Mouse (Mus musculus): ENCODE results near the gene Gadd45a.
"Not testable (repeated sequence)": the region's sequence is repeated elsewhere in the genome, so short reads cannot be mapped to it uniquely, and the experiment has no call there.

The Gadd45a gene

DNA sequence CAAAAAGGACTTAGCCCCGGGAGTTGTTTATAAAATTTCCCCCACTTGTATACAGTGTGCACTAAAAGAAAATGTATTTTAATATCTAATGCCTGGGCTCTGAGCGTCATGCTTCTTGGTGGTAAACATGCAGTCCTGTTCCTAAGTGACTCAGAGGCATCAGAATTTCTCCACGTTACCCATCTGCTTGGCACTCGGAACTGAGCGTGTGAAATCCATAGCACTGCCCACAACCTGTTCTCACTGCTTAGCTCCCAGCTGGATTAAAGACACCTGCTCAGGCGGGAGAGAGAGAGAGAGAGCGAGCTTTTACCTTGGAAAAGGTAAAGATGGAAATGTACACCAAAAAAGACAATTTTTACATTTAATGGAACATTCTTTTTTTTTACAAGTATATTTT, 18.3 kb downstream of the Gadd45a start:
- DNase-seq (ENCODE audit: low read depth, low spot score): not testable (repeated sequence)

DNA sequence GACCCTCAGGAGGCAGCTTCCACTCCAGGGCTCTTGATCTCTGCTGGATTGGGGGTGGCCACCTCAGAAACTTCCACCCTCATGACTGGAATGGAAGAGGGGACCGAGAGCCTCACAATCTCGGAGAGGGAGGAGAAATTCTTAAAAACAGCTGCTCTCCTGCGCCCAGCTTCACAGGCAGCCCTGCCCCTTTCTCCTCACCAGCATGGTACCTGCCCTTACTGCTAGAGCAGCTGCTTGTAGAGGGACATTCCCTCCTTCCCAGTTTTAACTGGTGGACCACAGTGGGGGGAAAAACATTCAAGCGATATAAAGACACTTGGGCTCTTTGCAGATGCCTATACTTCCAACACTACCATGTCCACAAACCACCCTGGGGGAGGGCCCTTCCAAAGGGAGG, 18.9 kb downstream of the Gadd45a start:
- DNase-seq (ENCODE audit: low read depth, low spot score): no peak

DNA sequence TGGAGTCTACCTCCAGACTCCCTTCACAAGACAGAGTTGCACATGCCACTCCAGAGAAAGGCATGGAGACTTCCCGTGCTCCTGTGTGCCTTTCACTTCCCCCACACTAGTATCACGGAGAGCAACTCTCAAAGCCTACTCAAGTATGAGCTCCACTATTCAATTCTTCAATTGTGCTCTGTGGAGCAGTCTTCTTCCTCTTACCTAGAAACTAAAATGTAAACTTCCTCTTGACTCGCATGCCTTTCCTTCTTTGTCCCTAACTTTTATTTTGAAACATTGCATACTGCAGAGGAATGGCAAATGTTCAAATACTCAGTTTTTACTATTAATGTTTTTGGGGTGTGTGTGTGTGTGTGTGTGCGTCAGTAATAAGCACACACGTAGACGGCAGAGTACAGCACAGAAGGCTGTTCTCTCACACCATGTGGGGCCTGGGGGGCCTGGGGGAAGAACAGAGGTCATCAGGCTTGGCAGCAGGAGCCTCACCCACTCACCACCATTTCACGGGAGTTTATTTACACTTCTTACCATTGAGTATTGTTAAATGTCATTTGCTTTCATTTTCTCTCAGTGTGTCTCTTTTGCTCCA, 20.6 kb downstream of the Gadd45a start:
- no peak for DNase-seq (ENCODE audit: low read depth, low spot score)

DNA sequence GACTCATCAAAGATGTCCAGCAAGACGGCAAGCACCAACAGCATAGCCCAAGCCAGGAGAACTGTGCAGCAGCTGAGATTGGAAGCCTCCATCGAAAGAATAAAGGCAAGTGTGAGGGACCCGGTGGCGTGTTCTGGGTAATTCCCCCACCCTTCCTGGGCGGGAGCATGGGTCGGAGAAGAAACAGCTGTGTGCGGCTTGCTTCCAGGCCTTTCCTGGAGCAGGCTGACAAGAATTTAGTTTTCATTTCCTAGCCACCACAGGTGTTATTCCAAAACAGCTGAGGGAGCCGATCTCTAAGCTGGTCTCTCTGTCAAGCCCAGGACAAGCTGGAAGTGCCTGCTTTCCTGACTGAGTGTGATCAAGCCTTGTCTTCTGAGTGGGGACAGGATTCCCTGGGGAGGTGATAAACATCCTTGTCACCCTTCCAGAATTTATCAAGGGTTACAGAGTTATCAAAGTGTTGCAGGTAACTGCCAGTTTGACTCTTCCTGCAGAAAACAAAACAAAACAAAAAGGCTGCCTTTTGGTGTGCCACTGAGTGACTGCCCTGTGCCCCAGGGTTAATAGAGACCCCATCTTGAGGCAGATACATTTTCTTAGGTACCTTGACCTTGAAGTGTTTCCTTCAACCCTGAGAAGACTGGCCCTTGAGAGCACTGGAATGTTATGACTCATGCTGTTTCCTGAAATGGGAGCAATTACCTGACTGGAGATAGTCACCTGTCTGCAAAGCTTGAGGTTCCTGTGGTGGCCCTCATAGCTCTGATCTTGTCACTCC, 21.3 kb downstream of the Gadd45a start:
- no peak for DNase-seq (ENCODE audit: low read depth, low spot score)

DNA sequence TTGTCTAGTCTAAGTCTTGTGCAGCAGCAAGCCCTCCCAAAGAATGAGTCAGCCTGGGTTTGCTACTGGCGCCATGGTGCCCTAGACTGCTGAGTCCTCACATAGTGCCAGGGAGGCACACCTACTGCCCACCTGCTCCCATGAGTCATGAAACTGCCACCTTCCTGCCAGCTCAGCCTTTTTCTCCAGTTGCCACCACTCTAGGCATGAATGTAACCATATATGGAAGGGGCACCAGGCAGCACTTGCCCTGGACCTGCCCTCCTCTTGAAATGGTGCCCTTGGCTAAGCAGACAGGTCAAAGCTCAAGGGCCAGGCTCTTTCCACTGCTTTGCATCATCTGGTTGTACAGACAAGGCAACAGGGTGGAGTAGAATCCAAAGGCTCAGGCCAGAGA, 22.6 kb downstream of the Gadd45a start:
- DNase-seq (ENCODE audit: low read depth, low spot score): peak; percentile 39

DNA sequence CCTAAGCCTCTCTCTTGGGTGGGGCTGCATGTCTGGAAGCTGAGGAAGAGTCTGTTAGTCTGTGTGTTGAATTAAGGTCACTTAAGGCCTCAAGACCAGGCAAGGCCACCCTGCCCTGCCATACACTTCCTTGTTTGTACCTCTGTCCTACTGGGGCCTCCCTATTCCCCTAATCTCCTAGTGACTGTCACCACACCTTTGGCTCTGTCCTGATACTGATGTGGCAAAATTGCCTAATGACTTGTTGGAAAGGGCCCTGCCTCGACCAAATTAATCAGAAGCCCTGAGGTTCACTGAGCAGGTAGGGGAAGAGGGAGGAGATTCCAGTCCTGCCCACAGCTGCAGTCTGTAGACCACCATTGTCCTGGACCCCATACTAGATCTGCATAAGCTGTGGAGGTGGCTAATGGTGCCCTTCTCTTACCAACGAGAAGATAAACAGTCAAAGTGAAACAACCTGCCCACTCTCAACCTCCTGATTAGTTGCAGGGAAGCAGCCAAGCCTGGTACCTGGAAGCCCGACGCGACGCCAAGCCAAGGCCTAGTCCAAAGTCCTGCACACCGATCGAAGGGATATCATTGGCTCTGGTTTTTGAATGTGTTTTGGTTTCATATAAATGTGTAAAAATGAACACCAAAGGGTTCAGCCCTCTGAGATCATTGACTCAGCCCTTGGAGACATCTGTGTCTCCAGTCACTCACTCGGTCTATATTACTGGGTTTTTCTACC, 23.1 kb downstream of the Gadd45a start:
- DNase-seq (ENCODE audit: low read depth, low spot score): no peak

DNA sequence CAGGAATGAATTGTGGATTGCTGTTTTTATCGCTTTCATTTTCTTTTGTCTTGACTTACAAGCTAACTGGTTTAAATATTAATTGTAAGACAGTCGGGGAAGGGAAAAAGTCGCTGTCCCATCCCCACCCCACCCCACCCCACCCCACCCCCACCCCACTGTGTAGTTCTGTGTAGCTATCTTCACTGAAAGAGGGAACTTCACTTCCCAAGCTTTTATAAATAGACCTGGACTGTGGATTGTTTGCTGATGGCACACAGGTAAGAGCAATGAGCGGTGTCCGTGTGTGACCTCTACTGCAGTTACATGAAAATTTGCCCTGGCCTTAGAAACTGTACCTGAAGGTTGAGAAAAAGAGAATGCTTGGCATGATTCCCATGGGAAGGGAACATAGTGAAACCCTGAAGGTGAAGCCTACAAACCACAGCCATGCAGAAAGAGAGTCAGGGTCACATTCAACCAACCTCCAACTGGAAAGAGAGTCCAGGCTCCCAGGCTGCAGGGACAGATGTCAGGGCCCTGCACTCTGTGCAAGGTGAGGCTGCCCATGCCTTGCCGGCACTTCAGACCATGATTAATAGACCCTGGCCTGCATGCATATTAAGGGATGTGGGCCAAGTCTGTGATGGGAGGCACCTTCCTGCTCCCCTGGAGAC, 23.8 kb downstream of the Gadd45a start:
- DNase-seq (ENCODE audit: low read depth, low spot score): no peak

DNA sequence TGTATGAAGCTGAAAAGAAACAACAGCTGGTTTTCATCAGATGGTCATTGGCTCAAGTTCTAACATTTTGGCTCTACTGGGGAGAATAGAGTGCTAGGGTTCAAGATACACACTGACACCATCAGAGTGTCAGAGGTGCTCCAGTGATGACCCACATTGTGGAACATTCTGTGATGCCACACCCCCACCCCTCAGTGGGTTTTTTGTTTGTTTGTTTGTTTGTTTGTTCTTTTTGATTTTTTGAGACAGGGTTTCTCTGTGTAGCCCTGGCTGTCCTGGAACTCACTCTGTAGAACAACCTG, 26.1 kb downstream of the Gadd45a start:
- no peak for DNase-seq (ENCODE audit: low read depth, low spot score)

DNA sequence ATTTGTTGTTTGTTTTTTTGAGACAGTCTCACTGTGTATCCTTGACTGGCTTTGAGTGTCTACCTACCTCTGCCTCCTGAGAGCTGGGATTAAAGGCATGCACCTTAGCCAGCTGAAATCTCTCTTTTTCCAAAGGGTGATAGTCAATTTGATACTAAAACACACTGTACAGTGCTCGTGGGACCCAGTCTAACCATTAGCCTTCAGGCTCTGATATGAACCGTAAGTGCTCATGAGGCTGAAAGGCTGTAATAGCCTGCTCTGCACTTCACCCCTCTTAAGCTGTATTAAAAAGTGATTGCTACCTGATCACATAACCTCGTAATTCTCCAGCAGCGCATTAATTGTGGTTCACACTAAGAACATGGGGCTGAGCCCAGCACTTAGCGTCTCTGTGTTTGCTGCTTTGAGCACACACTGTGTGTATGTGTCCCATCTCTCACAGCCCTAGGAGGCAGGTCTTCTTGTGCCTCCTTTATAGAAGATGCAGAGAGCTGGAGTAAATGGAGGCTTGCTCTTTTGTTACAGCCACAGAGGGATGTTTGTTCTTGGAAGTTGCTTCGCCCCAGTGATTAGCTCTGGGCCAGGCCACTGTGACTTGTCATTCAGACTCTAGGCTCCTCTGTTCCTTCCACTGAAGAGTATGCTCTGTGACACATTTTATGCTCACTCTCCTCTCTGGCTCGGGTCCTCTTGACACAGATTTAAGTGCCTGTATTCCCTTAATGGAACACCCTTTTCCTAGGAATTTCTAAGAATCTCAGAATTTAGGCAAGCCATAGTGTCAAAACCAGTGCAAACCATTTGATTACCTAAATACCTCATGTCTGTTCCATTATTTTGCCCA, 26.7 kb downstream of the Gadd45a start:
- no peak for DNase-seq (ENCODE audit: low read depth, low spot score)

DNA sequence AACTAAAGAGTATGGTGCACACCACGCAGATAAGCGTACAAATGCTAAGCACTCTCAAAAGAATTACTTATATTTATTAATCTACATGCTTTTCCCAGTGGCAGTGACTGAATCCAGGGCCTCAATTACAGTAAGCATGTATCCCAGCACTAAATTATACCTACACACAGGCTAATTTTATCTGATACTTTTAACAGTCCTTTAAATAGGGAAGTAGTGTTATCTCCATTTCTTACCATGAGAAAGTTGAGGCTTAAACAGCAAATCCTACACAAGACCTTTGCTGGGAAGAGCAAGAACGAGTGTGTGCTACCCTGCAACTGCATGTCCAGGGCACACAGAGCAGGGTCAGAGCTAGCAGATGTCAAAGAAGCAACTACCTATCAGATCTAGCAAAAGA, 27.4 kb downstream of the Gadd45a start:
- DNase-seq (ENCODE audit: low read depth, low spot score): no peak

DNA sequence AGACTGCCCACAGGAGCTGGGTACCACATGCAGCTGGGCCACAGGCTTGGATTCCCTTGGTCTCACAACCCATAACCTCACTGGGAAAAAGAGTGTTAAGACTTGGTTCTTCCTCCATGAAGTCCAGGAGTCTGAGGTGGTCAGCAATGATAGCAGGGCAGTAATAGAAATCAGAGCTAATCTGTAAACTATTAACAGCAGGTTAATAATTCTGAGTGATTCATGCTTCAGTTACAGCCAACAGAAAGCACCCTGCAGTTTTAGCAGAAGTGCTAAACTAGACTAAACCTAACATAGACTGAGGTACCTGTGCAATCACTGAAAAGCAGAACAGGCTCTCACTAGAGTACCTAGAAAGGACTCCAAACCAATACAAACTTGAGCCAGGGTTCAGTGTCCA, 37.5 kb downstream of the Gadd45a start:
- DNase-seq (ENCODE audit: low read depth, low spot score): no peak

DNA sequence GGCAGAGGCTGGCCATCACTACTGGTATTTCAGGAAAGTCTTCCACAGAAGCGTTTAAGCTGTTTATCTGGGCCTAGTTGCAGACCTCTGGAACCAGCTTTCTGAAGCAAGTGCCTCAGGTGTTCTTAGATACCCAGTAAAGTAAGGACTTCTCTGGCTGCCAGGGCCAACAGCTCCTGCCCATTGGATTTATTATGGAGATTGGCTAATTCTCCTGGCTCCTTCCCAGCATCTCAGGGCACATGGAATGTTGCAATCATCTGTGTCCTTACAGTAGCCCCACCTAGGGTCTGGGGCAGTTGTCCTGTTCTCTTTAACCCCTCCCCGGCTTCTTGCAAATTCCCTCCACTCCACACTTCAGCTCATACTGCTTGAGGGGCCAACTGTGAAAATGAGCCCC, 38.6 kb downstream of the Gadd45a start:
- DNase-seq (ENCODE audit: low read depth, low spot score): peak; percentile 50

DNA sequence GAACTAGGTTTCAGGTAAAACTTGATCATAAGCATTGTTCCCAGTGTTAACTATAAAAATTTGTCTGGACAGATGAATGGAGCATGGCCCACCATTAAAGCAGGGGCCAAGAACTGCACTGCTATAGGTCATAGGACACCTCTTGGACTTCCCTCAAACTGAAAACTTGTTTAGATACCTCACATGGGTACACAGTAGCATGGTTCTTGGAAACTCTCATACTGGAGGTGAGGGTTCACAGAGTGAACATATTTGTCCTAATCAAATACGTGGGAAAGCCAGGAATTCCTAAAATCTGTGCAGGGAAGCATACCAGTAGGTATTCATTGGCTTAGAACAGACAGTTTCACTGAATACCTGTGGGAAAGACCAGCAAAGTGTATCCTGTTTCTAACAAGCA, 41.0 kb downstream of the Gadd45a start:
- DNase-seq (ENCODE audit: low read depth, low spot score): no peak

DNA sequence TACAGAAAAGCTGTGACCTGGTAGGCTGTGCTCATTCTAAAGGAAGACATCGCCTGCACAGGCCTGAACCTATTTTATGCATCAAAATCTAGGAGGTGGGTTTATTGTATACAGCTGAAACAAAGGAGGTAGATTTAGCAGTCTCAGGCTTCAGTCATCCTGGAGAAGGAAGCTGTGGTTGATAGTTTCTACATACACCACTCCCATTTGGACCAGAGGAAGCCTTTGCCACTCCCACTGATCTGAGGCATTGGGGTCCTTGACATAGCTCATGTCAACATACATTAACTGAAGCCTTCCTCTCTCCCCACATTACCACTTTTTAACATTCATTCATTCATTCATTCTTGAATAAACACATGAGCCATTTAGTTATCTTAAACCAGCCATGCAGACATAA, 41.4 kb downstream of the Gadd45a start:
- no peak for DNase-seq (ENCODE audit: low read depth, low spot score)

DNA sequence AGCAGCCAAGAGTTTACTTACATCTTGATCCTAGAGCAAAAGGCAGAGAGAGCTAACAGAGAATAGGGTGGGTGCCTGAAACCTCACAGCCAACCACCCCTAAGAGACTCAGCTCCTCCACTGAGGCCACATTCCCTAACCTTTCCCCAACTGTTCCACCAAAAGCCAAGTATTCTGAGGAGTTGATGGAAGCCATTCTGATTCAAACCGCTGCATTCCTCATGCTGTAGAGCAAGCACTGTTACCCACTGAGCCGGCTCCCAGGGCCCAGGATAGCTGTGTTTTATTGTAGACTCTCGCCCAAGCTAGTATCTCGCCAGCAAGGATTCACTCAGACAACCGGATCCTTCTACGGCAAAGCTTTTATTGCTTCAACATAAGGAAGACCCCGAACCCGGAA, 42.3 kb downstream of the Gadd45a start:
- DNase-seq (ENCODE audit: low read depth, low spot score): no peak

DNA sequence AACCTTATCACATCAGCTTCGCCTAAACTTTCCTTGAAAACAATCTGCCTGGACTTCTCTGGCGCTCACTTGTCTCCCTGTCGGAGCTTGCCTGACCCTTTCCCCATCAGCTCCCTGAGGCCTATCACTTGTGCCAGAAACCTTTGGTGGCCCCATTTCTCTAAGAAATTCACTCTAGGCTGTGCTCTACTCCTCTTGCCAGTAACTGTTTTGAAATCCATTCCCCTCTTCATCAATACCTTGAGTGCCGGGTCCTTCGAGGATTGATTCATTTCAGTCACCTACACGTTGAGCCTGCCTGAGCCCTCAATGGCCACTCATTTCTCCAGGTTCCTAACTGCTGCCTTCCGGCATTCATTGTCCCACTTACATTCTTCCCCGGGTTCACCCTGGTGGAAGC, 44.5 kb downstream of the Gadd45a start:
- DNase-seq (ENCODE audit: low read depth, low spot score): no peak

DNA sequence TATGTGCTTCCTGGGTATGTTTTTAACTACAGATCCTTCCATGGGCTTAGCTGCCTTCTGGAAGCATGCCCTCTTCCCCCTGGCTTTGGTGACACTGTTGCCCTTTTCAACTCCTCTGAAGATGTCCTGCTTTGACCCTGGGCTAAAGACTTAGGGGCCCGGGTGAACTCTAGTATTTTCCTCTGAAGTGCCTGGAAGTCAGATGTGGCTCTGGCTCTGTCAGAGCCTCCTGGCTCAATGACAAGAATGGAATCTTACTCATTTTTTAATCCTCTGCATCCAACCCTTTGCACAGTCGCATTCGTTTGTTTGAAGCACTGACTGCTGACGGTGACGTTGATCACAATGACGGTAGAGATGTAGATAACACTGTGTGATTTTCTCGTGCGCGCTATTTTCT, 45.0 kb downstream of the Gadd45a start:
- peak; percentile 52 for DNase-seq (ENCODE audit: low read depth, low spot score)

DNA sequence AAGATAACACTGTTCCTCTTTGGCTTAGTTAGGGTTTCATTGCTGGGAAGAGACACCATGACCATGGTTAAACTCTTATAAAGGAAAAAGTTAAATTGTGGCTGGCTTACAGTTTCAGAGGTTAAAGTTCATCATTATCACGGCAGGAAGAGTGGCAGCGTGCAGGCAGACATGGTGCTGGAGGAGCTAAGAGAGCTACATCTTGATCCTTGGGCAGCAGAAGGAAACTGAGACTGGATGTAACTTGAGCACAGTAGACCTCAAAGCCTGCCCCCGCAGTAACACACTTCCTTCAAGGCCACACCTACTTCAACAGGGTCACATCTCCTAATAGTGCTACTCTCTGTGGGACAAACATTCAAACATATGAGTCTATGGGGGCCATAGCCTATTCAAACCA, 47.7 kb downstream of the Gadd45a start:
- DNase-seq (ENCODE audit: low read depth, low spot score): no peak

DNA sequence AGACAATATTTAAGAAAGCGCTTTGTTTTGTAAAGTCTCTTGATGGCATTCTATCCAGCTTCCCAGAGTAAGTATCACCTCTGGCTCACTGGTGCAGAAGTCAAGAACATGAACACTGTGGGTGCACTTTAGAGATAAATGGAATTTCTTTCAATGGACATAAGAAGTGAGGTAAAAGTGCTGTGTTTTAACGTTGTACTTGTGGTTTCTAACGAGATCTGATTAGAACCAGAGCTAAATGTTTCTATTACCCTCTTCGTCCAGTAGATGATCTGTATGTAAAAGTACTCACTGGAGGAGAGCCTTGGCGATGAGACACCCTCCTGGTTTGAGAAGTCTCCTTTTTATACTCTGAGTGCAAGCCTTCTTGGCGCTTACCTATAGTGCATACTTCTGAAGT, 48.2 kb downstream of the Gadd45a start:
- DNase-seq (ENCODE audit: low read depth, low spot score): no peak

DNA sequence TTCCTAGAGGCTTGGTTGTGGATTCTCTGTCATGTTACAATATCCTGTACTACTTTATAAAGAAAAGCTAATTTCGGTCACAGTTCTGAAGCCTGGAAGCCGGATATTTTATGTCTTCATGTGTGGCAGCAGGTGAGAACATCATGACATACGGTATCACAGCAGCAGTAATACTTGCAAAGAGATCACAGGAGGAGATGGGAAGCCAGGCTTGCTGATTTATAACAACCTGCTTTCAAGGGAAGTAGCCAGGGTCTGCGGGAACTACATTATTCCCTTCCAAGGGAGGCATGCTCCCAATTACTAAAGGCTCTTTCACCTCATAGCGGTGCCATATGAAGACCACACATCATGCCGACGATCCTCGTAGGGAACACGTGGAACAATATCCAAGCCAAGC, 48.9 kb downstream of the Gadd45a start:
- DNase-seq (ENCODE audit: low read depth, low spot score): no peak

DNA sequence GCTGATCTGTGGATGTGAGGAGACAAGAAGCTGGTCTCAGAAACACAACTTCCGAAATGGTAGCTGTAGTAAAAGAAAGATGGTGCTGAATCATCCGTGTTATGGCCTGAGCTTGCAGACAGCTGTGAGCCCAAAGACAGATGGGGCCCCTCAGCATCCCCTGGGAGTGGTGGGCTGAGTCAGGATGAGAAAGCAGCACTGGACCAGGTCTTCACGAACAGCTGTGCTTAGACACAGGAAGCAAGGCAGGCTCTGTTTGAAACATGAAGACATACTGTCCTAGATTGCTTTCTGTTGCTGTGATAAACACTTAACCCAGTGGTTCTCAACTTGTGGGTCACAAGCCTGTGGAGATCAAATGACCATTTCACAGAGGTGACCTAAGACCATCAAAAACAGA, 49.6 kb downstream of the Gadd45a start:
- DNase-seq (ENCODE audit: low read depth, low spot score): peak; percentile 93

DNA sequence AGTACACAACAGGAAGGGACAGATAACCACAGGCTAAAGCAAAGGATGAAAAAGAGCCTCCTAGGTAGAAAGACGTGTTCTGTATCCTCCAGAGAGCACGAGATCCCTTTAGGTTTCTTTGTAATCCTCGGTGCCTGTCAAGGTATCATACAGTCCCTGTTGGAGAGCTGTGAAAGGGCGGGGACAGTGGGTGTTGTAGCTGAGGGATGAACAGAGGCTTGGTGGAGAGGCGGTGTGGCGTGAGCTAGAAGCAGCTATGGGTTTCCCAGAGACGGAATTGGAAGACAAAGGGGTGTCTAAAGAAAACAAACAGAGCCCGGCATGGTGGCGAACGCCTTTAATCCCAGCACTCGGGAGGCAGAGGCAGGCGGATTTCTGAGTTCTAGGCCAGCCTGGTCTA, 51.2 kb downstream of the Gadd45a start:
- no peak for DNase-seq (ENCODE audit: low read depth, low spot score)

Data from 3T3-L1 (cell line).